Mouse (Mus musculus) 416B (cell line): ENCODE data around the gene Wdr45.

Experiments
- DNase-seq: peaks from one replicate; pipeline ENCODE4 v3.0.0; 2011; ENCODE audit warnings: low read depth

Wdr45 gene

GRCm38 (mm10) chrX:7764657-7765280 lies 50.6 kb downstream of the Wdr45 start:
- no peak for DNase-seq

- no peak for DNase-seq
Observed at GRCm38 (mm10) chrX:7765281-7765670, 51.1 kb downstream of the Wdr45 start.

GRCm38 (mm10) chrX:7765764-7766163 lies 51.6 kb downstream of the Wdr45 start:
- DNase-seq, result peak; percentile 92

GRCm38 (mm10) chrX:7769302-7770017 lies 55.3 kb downstream of the Wdr45 start:
- DNase-seq, result no peak

- no peak for DNase-seq
Observed at GRCm38 (mm10) chrX:7772766-7773165, 58.6 kb downstream of the Wdr45 start.

GRCm38 (mm10) chrX:7775501-7776205 lies 61.5 kb downstream of the Wdr45 start:
- DNase-seq, result no peak

GRCm38 (mm10) chrX:7776329-7777082 lies 62.4 kb downstream of the Wdr45 start:
- peak; percentile 51 for DNase-seq
